Mouse (Mus musculus): ENCODE measurements around the gene Gm19426. TPM values are rescaled to one million over a fixed set of nuclear protein-coding genes. Genes with fewer than 3 reads are reported as not detected.

Gm19426 gene
- total and polyA plus RNA-seq, 3 experiments, result not detected

DNA sequence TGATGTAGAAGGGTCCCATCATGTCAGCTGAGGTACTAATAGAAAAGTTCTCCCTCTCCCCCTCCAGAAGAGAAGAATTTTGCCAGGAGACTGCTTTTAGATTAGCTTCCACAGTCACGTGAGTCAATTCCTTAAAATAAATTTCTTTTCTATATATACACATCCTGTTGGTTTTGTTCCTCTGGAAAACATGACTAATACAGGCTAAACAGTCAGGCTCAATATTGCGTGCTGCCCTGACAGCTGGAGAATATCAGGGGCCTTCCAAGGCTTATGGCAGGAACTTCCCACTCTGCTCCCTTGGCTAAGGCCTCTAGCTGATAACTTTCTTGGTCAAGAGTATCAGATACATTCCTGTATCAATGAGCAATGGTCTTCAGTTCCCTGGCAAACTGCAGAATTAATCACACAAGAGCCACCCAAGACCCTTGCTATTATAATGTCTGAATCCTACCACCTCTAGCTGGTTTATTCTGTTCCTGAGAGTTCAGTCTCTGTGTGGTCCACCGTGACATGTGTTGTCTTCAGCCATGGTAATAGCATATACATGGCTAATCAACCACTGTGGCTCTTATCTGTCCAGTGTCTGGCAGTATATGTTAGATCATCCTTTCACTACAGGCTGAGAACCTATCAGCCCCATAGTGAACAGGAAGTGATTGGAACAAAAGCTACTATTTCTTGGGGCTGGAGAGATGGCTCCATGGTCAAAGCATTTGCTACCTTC, 40.5 kb upstream of the Gm19426 start:
- Histone ChIP-seq H3K27ac (ENCODE audit: control insufficient read depth, low read depth, low read length) (no peak overlapping the region), H3K4me1 (ENCODE audit: control insufficient read depth in 1 of 2, insufficient read depth in 2 of 2, low read length in 2 of 2) (no peaks in the 10 kb centered on the region), H3K9ac (ENCODE audit: control insufficient read depth, low read depth, low read length, poor library complexity, severe bottlenecking) (no peak overlapping the region), H3K36me3 (ENCODE audit: control insufficient read depth in 1 of 2, insufficient read depth in 2 of 2, low read length in 2 of 2) (no peaks in the 10 kb centered on the region), H3K79me2 (ENCODE audit: control insufficient read depth, insufficient read depth, low read length, poor library complexity) (no peaks in the 10 kb centered on the region), H3K9me3 (replicated peaks; ENCODE audit: insufficient read depth, low read length) (no peaks in the 10 kb centered on the region), H3K4me3 (ENCODE audit: control insufficient read depth in 1 of 2, insufficient read depth in 1 of 2, low read depth in 2 of 2, low read length in 2 of 2) (no peak overlapping the region), H3K27me3 (ENCODE audit: control insufficient read depth in 1 of 2, insufficient read depth in 2 of 2, low read length in 2 of 2) (peaks cover 2 to 10% of the 10 kb centered on the region in 2 experiments)
- TF ChIP-seq CHD2 (IDR thresholded peaks at IDR 0.05; ENCODE audit: low read length) (no peak), UBTF (IDR thresholded peaks at IDR 0.05; ENCODE audit: borderline replicate concordance, insufficient read depth, low read depth, low read length) (no peak), BHLHE40 (IDR thresholded peaks at IDR 0.05; ENCODE audit: borderline replicate concordance, low read depth, low read length) (no peak), RCOR1 (IDR thresholded peaks at IDR 0.05; ENCODE audit: low read depth, low read length) (no peak), MYB (IDR thresholded peaks at IDR 0.05; ENCODE audit: low read depth, low read length) (no peak), MAFK (IDR thresholded peaks at IDR 0.05; ENCODE audit: borderline replicate concordance, low read depth, low read length) (no peak), USF1 (IDR thresholded peaks at IDR 0.05; ENCODE audit: low read depth, low read length) (no peak), MAZ (IDR thresholded peaks at IDR 0.05; ENCODE audit: low read depth, low read length) (no peak), SIN3A (IDR thresholded peaks at IDR 0.05; ENCODE audit: low read length) (no peak), GATA1 (IDR thresholded peaks at IDR 0.05; ENCODE audit: low read depth, low read length) (no peak), KAT2A (conservative IDR thresholded peaks at IDR 0.05; ENCODE audit: low read depth, low read length) (no peak), POLR2AphosphoS5 (IDR thresholded peaks at IDR 0.05; ENCODE audit: borderline replicate concordance, low read depth, low read length) (no peak)
- DNase-seq (ENCODE audit: low read depth, low spot score), result no peak

DNA sequence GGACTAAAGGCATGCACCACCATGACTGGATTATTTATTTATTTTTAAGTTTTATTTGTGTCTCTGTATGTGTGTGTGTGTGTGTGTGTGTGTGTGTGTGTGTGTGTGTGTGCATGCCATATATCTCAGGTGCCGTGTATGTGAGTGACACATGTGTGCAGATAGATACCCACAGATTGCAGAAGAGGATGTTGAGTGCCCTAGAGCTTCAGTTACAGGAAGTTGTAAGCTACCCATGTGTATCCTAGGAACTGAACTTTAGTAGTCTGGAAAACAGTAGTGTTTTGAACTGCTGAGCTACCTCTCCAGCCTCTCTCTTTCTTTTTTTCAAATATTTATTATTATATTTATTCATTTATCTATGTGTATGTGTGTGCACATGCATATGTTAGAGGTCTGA, 39.9 kb upstream of the Gm19426 start:
- 0 out of 2 replicates have a peak, but pooled peaks have one; percentile 16 for TF ChIP-seq MYC (IDR thresholded peaks at IDR 0.05; ENCODE audit: low read depth, low read length)
- no peak for TF ChIP-seq TAL1 (IDR thresholded peaks at IDR 0.05; ENCODE audit: low read length)
- no peaks in the 10 kb centered on the region for H3K36me3 ChIP-seq (ENCODE audit: control insufficient read depth in 1 of 2, insufficient read depth in 2 of 2, low read length in 2 of 2)
- no peaks in the 10 kb centered on the region for H3K9me3 ChIP-seq (replicated peaks; ENCODE audit: insufficient read depth, low read length)
- H3K79me2 ChIP-seq (ENCODE audit: control insufficient read depth, insufficient read depth, low read length, poor library complexity), result no peaks in the 10 kb centered on the region
- no peak overlapping the region for H3K4me3 ChIP-seq (ENCODE audit: control insufficient read depth in 1 of 2, insufficient read depth in 1 of 2, low read depth in 2 of 2, low read length in 2 of 2)
- peaks cover 4 to 10% of the 10 kb centered on the region in 2 experiments for H3K27me3 ChIP-seq (ENCODE audit: control insufficient read depth in 1 of 2, insufficient read depth in 2 of 2, low read length in 2 of 2)
- DNase-seq (ENCODE audit: low read depth, low spot score), result peak; percentile 21
- no peak overlapping the region for H3K27ac ChIP-seq (ENCODE audit: control insufficient read depth, low read depth, low read length)
- no peak overlapping the region for H3K9ac ChIP-seq (ENCODE audit: control insufficient read depth, low read depth, low read length, poor library complexity, severe bottlenecking)
- H3K4me1 ChIP-seq (ENCODE audit: control insufficient read depth in 1 of 2, insufficient read depth in 2 of 2, low read length in 2 of 2), result no peaks in the 10 kb centered on the region

DNA sequence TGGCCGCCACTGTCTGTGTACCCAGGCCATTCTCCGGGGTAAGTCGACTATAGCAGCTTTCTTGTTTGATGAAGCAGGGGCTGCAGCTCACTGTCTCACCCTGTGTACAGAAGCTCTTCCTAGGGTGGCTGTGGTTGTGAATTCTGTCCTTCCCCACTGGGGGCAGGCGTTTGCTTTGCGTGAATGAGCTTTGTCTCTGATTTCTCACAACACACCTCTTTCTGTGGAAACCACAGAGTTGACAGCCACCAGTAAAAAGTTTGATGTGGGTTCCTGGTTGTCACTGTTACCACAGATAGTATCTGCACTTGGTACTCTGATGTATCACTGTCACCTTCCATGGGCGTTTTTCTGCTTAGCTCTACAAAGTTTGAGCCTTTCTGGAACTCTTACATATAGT, 35.8 kb upstream of the Gm19426 start:
- Histone ChIP-seq H3K27me3 (ENCODE audit: control insufficient read depth in 1 of 2, insufficient read depth in 2 of 2, low read length in 2 of 2) (peaks cover 19 to 21% of the 10 kb centered on the region in 2 experiments), H3K4me1 (ENCODE audit: control insufficient read depth in 1 of 2, insufficient read depth in 2 of 2, low read length in 2 of 2) (no peaks in the 10 kb centered on the region), H3K27ac (ENCODE audit: control insufficient read depth, low read depth, low read length) (no peak overlapping the region), H3K36me3 (ENCODE audit: control insufficient read depth in 1 of 2, insufficient read depth in 2 of 2, low read length in 2 of 2) (no peaks in the 10 kb centered on the region), H3K4me3 (ENCODE audit: control insufficient read depth in 1 of 2, insufficient read depth in 1 of 2, low read depth in 2 of 2, low read length in 2 of 2) (no peak overlapping the region), H3K9me3 (replicated peaks; ENCODE audit: insufficient read depth, low read length) (no peaks in the 10 kb centered on the region), H3K9ac (ENCODE audit: control insufficient read depth, low read depth, low read length, poor library complexity, severe bottlenecking) (no peak overlapping the region), H3K79me2 (ENCODE audit: control insufficient read depth, insufficient read depth, low read length, poor library complexity) (no peaks in the 10 kb centered on the region)
- TF ChIP-seq JUND (IDR thresholded peaks at IDR 0.05; ENCODE audit: low read depth, low read length) (no peak), EP300 (IDR thresholded peaks at IDR 0.05; ENCODE audit: low read depth in 1 of 2, low read length in 2 of 2) (no peak), CHD2 (IDR thresholded peaks at IDR 0.05; ENCODE audit: low read length) (no peak), NRF1 (IDR thresholded peaks at IDR 0.05; ENCODE audit: insufficient read depth, low read depth, low read length, poor library complexity, severe bottlenecking) (no peak), CTCF (IDR thresholded peaks at IDR 0.05 in 2 of 3, conservative IDR thresholded peaks at IDR 0.05 in 1 of 3; ENCODE audit: control insufficient read depth in 1 of 3, insufficient read depth in 1 of 3, low read depth in 2 of 3, low read length in 3 of 3, poor library complexity in 1 of 3, severe bottlenecking in 1 of 3) (peak in 2 of 3 experiments; percentile 4 to 28; a peak in 1 of 6 replicates)
- DNase-seq (ENCODE audit: low read depth, low spot score), result peak; percentile 30
